In the genomic region with DNA sequence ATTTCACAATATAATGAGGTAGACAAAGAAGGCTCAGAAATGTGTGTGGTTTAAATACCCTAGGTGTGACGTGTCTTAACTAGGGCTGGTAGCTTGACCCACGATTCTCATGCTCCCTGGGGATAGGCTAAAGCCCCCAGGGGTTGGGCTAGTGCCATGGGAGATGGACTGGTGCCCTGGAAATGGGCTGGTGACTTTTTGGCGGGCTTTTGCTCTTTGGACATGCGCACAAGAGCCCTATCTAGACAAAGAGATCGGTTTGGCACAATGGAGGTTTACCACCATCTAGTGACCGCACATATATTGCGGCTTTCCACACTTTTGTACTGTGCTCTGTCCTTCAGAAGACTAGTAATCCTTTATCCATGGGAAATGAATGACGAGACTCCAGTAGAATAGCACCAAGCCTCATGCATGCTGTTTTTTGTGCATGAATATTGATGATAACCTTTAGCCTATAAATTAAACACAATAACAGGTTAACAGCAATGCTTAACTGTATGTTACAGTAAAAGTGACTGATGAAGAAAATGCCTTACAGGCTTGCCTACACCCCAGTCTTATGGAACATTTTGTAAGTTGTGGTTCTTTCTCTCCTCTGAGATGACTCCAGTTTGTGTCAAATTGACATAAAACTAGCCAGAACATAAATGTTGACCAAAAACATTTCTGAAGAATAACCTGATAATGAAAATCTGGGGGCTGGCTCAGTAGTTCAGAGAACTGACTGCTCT, we compare ENCODE assay signal across 9 mouse cellular contexts. TPM values are rescaled to one million over a fixed set of nuclear protein-coding genes. Genes with fewer than 3 reads are reported as not detected.
DNase-seq lines count a peak whose midpoint lies in the region; ATAC-seq and TF ChIP-seq lines count a peak whose summit lies in the region.
"Not testable (repeated sequence)": the region's sequence is repeated elsewhere in the genome, so short reads cannot be mapped to it uniquely, and the experiment has no call there.
"Had no signal": no experiment of that assay in that cellular context is flagged by ENCODE, and none has a peak within 500 bp of the region (broad histone marks: within the 10 kb centered on the region; RNA-seq: fewer than 3 reads in every experiment).

No protein-coding gene starts in this region.

- not testable (repeated sequence) for H3K4me1 ChIP-seq in embryonic facial prominence, embryonic 12.5 days; heart, embryonic 11.5 days (ENCODE audit: control insufficient read depth, insufficient read depth, low read length); kidney, adult 2 months (ENCODE audit: control insufficient read depth, insufficient read depth, low read length)

- not testable (repeated sequence) for H3K9me3 ChIP-seq in embryonic facial prominence, embryonic 12.5 days; heart, embryonic 11.5 days (replicated peaks; ENCODE audit: control insufficient read depth, low read length)

- not testable (repeated sequence) for H3K9ac ChIP-seq in embryonic facial prominence, embryonic 12.5 days; heart, embryonic 11.5 days (ENCODE audit: low read depth, low read length)

- WGBS in embryonic facial prominence, embryonic 12.5 days = 47% methylated on average over 8 of the region's 8 CpGs
- 41% methylated on average over 8 of the region's 8 CpGs for WGBS in heart, embryonic 11.5 days (ENCODE audit: insufficient replicate concordance)
- WGBS in kidney, adult 2 months = 40% methylated on average over 8 of the region's 8 CpGs

- peak; percentile 21 for DNase-seq in CD4-positive helper T cell, adult 2 months (ENCODE audit: low read depth, low spot score)
- DNase-seq in adrenal gland, postnatal 36 days = peak; percentile 20 to 45
- DNase-seq in kidney, adult 2 months = peak; percentile 38
- peak; percentile 59 for DNase-seq in left cerebral cortex, postnatal 4 days
- DNase-seq in right cerebral cortex, postnatal 25 days = peak; percentile 11

- not testable (repeated sequence) for H3K4me3 ChIP-seq in embryonic facial prominence, embryonic 12.5 days; kidney, adult 2 months (ENCODE audit: insufficient read depth, low read depth, low read length)
- 0 out of 2 replicates have a peak overlapping the region, but pooled peaks have one; percentile 1 for H3K4me3 ChIP-seq in heart, embryonic 11.5 days (ENCODE audit: low read depth, low read length)

- H3K36me3 ChIP-seq in embryonic facial prominence, embryonic 12.5 days; heart, embryonic 11.5 days (ENCODE audit: control insufficient read depth, insufficient read depth, low read length); kidney, adult 2 months (ENCODE audit: control insufficient read depth, insufficient read depth, low read length): not testable (repeated sequence)

- intact Hi-C loops in left cerebral cortex, postnatal 4 days (cut with DNase I) = not testable (repeated sequence)

- peak; percentile 39; the same call in 1 of the 2 replicates for TF ChIP-seq CTCF in kidney, adult 2 months (conservative IDR thresholded peaks at IDR 0.05; ENCODE audit: insufficient read depth, insufficient read length, low read depth, low read length)

- peak overlapping the region; percentile 27; the same call in 1 of the 2 replicates for H3K4me2 ChIP-seq in embryonic facial prominence, embryonic 12.5 days (replicated peaks)
- H3K4me2 ChIP-seq in heart, embryonic 11.5 days = peak overlapping the region; percentile 54

- H3K27me3 ChIP-seq in embryonic facial prominence, embryonic 12.5 days; heart, embryonic 11.5 days (ENCODE audit: control insufficient read depth, insufficient read depth, low read length); kidney, adult 2 months (replicated peaks; ENCODE audit: control insufficient read depth, insufficient read depth, low read length): not testable (repeated sequence)

- peak; percentile 56; the same call in 1 of the 2 replicates for ATAC-seq in embryonic facial prominence, embryonic 12.5 days (ENCODE audit: insufficient number of reproducible peaks, insufficient read depth, low FRiP score, low TSS enrichment)
- peak; percentile 55 for ATAC-seq in heart, embryonic 11.5 days (replicated peaks; ENCODE audit: insufficient number of reproducible peaks, low FRiP score, low TSS enrichment)
- ATAC-seq in megakaryocyte-erythroid progenitor cell, adult 5-6 weeks (replicated peaks; ENCODE audit: low FRiP score, low TSS enrichment, poor library complexity, severe bottlenecking) = peak; percentile 68; the same call in 1 of the 2 replicates

- TF ChIP-seq POLR2A in kidney, adult 2 months (IDR thresholded peaks at IDR 0.05; ENCODE audit: low read depth, low read length) = not testable (repeated sequence)

- not testable (repeated sequence) for H3K27ac ChIP-seq in embryonic facial prominence, embryonic 12.5 days; heart, embryonic 11.5 days (ENCODE audit: low read depth, low read length); kidney, adult 2 months (ENCODE audit: insufficient read depth, low read depth, low read length)

RNA-seq across cellular contexts. Expression of gene Zfp932, which starts 27.5 kb away (rescaled TPM):
- total RNA-seq in adrenal gland, postnatal 36 days (2021) = 10 to 100 TPM; 19.1 to 20.2 TPM
- polyA plus RNA-seq in embryonic facial prominence, embryonic 12.5 days (2016; fragmentation: Nextera tagmentation; extraction: Ambion mirVana) = 27.4 and 28.7 TPM in 2 replicates
- 13.3 and 15.5 TPM in 2 replicates for polyA plus RNA-seq in heart, embryonic 11.5 days (2014; fragmentation: Nextera tagmentation; extraction: Ambion mirVana)
- 3.5 and 4.6 TPM in 2 replicates for polyA plus RNA-seq in kidney, adult 2 months (2012; rRNA removed)
- total RNA-seq in left cerebral cortex, postnatal 4 days (2021) = 10 to 100 TPM; 59.9 to 76.3 TPM
- 37.6 and 42.5 TPM in 2 replicates for total RNA-seq in megakaryocyte-erythroid progenitor cell, adult 5-6 weeks (2014; fragmentation: Nextera tagmentation)
- total RNA-seq in megakaryocyte-erythroid progenitor cell, adult 5-6 weeks (2017) = 90.7 and 102 TPM in 2 replicates

RNA-seq across cellular contexts. Expression of gene Gm17655, which starts 48.5 kb away (rescaled TPM):
- total RNA-seq in adrenal gland, postnatal 36 days (2021) = 1 to 10 TPM; 4.7 to 5.9 TPM
- polyA plus RNA-seq in embryonic facial prominence, embryonic 12.5 days (2016; fragmentation: Nextera tagmentation; extraction: Ambion mirVana) = 2.9 and 3.2 TPM in 2 replicates
- 1.7 and 3.5 TPM in 2 replicates for polyA plus RNA-seq in heart, embryonic 11.5 days (2014; fragmentation: Nextera tagmentation; extraction: Ambion mirVana)
- 0.07 and 0.67 TPM in 2 replicates for polyA plus RNA-seq in kidney, adult 2 months (2012; rRNA removed)
- 1 to 10 TPM; 7.0 to 9.2 TPM for total RNA-seq in left cerebral cortex, postnatal 4 days (2021)
- 4.5 and 12.5 TPM in 2 replicates for total RNA-seq in megakaryocyte-erythroid progenitor cell, adult 5-6 weeks (2014; fragmentation: Nextera tagmentation)
- 4.1 and 7.3 TPM in 2 replicates for total RNA-seq in megakaryocyte-erythroid progenitor cell, adult 5-6 weeks (2017)
- polyA plus RNA-seq: liver, adult 2 months had no signal
